Mouse (Mus musculus): ENCODE measurements around the gene Gpr137b.
"Not testable (repeated sequence)": the region's sequence is repeated elsewhere in the genome, so short reads cannot be mapped to it uniquely, and the experiment has no call there.

Gpr137b gene

GRCm38 (mm10) chr13:13371436-13371835 is 22.4 kb downstream of the Gpr137b start:
- in situ Hi-C loops (cut with MboI, MseI) = loop anchor here (5.0 kb wide), 1 partner anchor 744 kb away; no protein-coding TSS in a partner anchor

GRCm38 (mm10) chr13:13366371-13366770 is 27.4 kb downstream of the Gpr137b start:
- in situ Hi-C loops (cut with MboI, MseI) = not testable (repeated sequence)

GRCm38 (mm10) chr13:13363536-13363935 is 30.3 kb downstream of the Gpr137b start:
- in situ Hi-C loops (cut with MboI, MseI) = not testable (repeated sequence)

- in situ Hi-C loops (cut with MboI, MseI) = not testable (repeated sequence)
Measured at GRCm38 (mm10) chr13:13362261-13362660, 31.6 kb downstream of the Gpr137b start.

GRCm38 (mm10) chr13:13360045-13360444 is 33.8 kb downstream of the Gpr137b start:
- in situ Hi-C loops (cut with MboI, MseI) = not testable (repeated sequence)

GRCm38 (mm10) chr13:13358602-13359001 is 35.2 kb downstream of the Gpr137b start:
- in situ Hi-C loops (cut with MboI, MseI) = not testable (repeated sequence)

- in situ Hi-C loops (cut with MboI, MseI) = not testable (repeated sequence)
Measured at GRCm38 (mm10) chr13:13358097-13358496, 35.7 kb downstream of the Gpr137b start.

GRCm38 (mm10) chr13:13352113-13352512 is 41.7 kb downstream of the Gpr137b start:
- in situ Hi-C loops (cut with MboI, MseI) = not testable (repeated sequence)

- in situ Hi-C loops (cut with MboI, MseI) = not testable (repeated sequence)
Measured at GRCm38 (mm10) chr13:13350681-13351080, 43.1 kb downstream of the Gpr137b start.

GRCm38 (mm10) chr13:13349288-13349687 is 44.5 kb downstream of the Gpr137b start:
- in situ Hi-C loops (cut with MboI, MseI) = no loop called here

- in situ Hi-C loops (cut with MboI, MseI) = not testable (repeated sequence)
Measured at GRCm38 (mm10) chr13:13347634-13348412, 46.0 kb downstream of the Gpr137b start.

- in situ Hi-C loops (cut with MboI, MseI) = loop anchor here in 1 of 2 experiments (5.0 kb wide), 1 partner anchor 740 kb away; no protein-coding TSS in a partner anchor
Measured at GRCm38 (mm10) chr13:13337361-13337760, 56.5 kb downstream of the Gpr137b start.

- in situ Hi-C loops (cut with MboI, MseI) = no loop called here
Measured at GRCm38 (mm10) chr13:13328876-13329275, 64.9 kb downstream of the Gpr137b start.
